Mouse (Mus musculus) heart, postnatal 0 days (tissue): ENCODE measurements around the gene Ssx2ip.

ENCODE experiments used
- CTCF ChIP-seq: IDR thresholded peaks from 2 replicates; pipeline ENCODE4 v1.5.1; 2016; ENCODE audit warnings: antibody characterized with exemption, control low read depth, low read depth
- EP300 ChIP-seq: IDR thresholded peaks from 2 replicates; pipeline ENCODE4 v1.6.1; 2016; ENCODE audit warnings: antibody characterized with exemption, low read depth

DNA sequence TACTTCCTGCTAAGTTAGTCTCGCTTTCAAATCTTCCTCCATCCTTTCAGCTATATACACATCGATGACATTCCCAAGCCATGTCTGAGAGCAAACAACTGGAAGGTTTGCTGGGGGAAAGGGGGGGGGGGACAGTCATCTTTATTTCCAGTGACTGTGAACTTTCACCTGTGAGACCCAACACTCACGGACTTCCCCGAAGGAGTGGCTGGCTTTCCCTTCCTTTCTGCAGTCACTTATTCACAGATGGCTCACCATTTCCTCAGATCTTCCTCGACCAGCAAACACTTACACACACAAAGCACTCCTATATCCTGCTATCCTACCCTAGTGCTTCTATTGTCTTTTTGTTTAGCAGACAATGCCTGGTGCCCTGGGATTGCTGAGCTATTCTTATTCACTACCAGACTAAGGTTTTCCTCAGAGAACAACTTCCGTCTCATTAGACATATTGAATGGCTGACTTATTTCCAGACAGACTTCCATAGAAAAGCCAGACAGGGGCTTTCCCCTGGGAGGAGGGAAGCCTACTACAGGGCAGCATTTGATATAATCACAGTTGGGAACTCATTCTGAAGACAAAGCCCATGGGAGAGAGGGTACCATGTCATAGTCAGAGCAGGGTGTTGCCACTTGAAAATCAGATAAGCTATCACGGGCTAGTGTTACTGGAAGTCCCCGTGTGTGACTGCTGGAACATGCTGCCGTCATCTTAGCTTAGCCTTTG is 24.5 kb upstream of the Ssx2ip start:
- TF ChIP-seq CTCF, result no peak
- no peak for TF ChIP-seq EP300
